Mouse (Mus musculus) kidney, adult 11 months (tissue): ENCODE measurements at regions not wholly inside any gene's neighbourhood (a gene's known extent, or its start where the extent isn't known, plus 50 kb on each side); places are given as distances from the start of the nearest gene placed in this dataset.

ENCODE experiments used
- DNase-seq: peaks from one replicate; pipeline ENCODE4 v3.0.0; 2022

DNA sequence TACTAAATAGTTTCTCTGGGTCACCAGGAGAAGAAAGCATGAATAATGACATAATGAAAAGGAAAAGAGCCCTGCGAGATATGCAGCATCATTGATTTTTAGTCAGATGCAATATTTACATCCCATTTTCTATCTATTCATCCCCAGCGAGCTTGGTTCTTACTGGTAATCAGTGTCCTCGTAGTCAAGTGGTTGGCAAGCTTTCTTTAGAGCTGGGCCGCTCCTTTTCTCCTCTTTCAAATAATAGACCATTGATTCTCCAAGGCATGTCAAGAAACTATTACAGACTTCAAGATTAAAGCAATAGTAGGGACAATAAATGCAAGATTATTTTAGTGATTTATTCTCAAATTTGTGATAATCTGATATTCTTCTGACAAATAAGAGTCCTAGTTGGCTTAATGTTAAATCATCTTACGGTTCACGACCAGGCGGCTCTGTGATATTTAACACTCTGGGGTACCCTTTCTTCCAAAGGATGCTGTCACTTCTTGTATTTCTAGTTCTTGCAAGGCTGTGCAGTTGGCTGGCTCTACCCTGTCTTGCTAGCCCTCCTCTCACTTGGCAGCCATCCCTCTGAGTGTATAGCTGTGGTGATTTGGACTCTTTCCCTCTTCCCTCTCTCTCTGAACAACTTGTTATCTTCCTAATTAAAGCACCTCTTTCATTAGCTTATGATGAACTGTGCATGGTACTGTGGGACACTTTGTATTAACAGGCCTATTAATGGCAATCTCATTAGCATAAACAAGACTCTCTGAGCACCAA lies 185.6 kb upstream of the Usp25 start:
- no peak for DNase-seq

DNA sequence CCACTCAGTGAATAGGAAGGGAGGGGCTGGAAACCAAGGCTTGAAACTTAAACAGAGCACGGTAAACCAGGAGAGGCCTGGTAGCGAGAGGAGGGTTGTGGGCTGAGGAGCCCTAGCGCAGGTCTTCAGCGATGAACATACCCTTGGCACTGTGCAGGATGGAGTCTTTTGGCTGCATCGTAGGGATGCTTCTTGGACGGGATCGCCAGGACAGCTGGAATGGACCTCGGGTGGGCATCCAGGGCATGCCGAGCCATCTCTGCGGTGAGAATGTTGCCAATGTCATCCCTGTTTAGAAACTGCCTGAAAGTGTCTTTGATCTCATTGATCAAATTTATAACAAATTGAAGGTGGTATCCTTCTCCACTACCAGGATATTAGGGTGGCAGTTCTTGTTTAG lies 192.2 kb upstream of the Usp25 start:
- DNase-seq: no peak

DNA sequence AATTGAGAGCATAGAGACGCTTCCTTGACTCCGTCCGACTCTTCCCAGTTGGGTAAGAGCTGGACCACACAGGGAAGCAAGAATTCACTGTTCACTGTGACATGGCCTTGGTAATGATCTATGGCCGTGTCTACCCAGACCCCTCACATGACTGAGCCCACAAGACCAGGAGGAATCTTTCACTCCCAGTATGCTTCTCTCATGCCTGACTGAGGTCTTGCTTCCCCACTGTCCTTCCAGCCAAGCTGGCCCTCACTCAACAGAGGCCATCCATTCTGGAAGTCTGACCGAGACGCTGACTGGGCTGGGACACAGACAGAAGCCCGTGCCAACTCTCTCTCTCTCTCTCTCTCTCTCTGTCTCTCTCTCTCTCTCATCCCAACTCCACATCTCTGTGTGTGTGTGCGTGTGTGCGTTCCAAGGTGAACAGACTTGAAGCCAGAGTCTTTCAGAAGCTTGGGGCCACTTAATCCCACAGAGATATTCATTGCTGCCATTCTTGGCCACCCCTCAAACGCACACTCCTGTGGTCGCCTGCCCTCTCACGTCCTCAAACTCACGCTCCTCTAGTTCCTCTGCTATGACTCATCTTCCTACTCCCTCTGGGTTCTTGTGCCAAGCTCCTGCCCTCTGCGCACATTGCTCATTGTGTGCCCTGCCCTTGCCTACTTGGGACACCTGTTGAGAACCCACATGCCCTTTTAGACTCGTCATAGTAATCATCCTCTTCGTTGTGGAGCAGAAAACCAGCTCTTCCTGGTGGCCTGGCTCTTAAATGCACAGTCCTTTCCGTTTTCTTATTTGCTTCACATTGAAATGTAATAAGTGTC lies 197.2 kb upstream of the Usp25 start:
- DNase-seq: no peak

DNA sequence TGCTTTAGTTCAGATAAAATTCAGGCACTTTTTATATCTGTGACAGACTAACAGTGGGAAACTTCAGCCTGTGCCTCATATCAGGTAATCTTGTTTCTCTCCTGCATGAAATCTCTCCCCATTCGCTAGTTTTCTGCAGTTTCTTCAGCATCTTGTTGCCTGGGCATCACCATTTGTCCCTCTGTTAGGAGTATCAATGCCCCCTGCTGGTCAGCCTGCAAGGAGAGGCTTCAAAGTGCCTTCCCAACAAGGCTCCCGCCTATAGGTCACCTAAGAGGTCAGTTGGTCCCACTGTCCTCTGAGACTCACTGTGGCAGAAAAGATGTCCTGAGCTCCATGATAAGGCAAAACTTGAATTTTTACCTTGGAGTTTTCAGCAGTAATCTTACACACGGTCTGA lies 209.8 kb upstream of the Usp25 start:
- peak; percentile 27 for DNase-seq

GRCm38 (mm10) chr16:76786405-76787155 lies 226.9 kb upstream of the Usp25 start:
- DNase-seq: peak; percentile 60

- DNase-seq: no peak
These were observed 230.8 kb upstream of the Usp25 start for GRCm38 (mm10) chr16:76782656-76783055.

GRCm38 (mm10) chr16:76775790-76776189 lies 237.7 kb upstream of the Usp25 start:
- DNase-seq: peak; percentile 22

DNA sequence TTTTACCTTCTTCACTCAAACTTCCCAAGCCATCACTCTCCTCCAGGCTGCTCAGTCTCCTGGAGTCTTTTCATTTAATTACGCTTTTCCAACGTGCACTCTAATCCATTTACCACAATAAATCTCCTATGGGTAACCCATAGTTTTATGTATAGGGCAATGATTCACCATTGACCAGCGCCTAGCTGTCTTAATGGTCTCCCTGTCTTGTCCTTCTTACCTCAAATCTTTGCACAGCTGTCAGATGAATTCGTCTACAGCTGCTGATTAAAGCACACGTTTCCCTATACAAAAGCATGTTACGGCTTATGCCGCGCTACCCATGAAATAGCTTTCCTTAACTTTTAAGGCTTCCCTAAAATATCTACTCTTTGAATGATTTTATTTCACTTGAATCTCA lies 239.5 kb upstream of the Usp25 start:
- no peak for DNase-seq

- no peak for DNase-seq
These were observed 240.0 kb upstream of the Usp25 start for GRCm38 (mm10) chr16:76773466-76773865.

DNA sequence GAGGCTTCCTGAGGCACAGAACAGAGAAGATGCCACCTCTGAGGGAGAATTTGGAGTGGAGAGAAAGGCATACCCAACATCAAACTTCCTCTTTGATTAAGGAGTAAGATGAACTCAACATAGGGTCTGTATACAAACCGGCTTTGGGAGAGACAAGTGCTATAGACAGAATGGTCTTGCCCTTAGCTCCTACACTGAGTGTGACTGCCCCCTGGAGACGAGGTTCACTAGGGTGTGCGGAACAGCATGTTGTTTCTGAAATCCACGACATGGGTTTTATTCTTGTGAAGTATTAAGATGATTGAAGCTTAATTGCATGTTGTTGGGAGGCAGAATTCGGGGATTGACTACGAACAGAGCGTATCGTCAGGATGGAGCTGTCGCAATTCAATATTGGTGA lies 244.9 kb upstream of the Usp25 start:
- DNase-seq: no peak

- DNase-seq: peak; percentile 15
These were observed 246.9 kb upstream of the Usp25 start for GRCm38 (mm10) chr16:76766636-76767035.

DNA sequence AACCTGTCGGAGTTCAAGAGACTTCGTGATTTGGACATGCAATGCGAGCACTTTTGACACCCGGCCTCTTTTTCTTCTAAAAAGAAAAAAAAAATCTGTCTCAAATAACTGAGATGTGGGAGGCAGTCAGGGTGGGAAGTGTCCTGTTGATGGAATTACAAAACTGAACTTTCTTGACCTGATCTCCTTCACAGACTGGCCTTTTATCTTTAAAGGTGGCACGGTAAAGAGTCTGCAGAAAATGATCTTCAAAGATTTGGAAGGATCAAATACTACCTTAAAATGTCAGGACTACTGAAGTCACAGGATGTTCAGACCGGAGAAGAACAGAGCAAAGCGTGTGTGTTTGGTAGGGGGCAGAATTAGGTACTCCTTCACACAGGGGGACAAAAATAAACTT lies 248.0 kb upstream of the Usp25 start:
- no peak for DNase-seq

DNA sequence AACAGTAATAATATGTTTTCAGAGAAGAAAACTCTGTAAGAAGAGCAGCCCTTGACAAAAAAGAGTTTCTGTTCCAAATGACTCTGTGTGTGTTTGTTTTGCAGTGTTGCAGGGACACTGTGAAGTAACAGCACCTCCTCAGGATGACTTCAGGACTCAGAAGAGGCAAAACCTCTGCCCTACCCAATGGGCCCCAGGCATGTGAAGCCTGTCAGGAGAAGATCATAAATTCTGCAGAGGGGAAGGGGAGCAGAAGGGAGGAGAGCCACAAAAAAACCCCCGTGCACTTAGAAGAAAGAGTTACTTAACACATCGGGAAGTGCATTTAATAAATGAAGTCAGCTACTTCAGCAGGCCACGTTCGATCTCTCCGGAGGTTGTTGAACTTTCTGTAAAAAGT lies 248.5 kb upstream of the Usp25 start:
- DNase-seq: no peak

GRCm38 (mm10) chr16:76762619-76763283 lies 250.8 kb upstream of the Usp25 start:
- peak; percentile 71 for DNase-seq

DNA sequence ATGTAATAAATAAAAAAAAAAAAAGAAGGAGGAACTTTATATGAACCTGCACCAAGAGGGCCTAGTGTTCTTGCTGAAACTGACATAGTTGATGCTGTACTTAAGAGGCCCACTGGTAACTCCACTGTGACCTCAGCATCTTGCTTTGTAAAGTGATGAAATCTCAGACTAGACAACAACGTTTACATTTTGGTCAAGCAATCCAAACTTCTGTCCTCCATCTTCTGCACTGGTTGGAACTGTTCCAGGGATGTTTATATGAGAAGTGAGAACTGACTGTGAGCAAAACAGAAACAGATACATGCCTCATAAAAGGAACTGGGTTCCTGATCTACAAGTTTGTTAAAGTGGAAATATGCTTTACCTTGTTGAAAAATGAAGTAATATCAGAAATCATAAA lies 251.7 kb upstream of the Usp25 start:
- no peak for DNase-seq

GRCm38 (mm10) chr16:76761004-76761403 lies 252.5 kb upstream of the Usp25 start:
- no peak for DNase-seq

- no peak for DNase-seq
These were observed 258.6 kb upstream of the Usp25 start for GRCm38 (mm10) chr16:76754871-76755270.

DNA sequence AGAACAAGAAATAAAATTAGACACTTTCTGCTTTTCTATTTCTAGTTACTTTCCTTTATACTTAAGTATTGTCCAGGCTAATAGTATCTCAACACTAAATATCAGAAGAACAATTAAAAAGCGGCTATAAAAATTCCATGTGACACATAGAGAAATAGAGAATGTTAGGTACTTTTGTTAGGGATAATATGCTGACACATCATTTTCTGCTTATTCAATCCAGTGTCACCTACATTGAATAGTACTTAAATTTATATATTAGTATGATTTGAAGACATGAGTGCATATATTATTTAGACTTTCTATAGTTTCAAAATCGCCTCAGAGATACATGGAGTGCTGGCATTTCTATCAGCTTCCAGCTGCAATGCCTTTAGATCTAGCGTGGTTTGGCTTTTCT lies 267.1 kb upstream of the Usp25 start:
- no peak for DNase-seq

GRCm38 (mm10) chr16:76741141-76741540 lies 272.4 kb upstream of the Usp25 start:
- no peak for DNase-seq

DNA sequence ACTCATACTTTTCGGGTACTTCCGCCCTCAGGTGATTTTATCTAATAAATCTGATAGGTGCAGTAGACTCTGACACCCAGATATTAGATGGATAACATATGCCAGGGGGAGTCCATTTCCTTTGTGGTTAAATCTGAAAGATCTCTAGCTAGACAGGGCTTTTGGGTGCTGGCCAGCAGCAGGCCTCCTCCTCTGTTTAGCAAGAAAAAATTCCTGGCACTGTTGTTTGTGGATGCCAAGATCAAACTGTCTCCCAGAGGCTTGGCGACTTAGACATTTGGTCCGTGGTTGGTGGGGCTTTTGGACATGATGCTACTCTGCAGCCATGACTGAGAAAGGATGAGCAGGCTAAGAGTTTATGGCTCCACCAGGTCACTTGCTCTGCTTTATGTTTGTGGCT lies 287.5 kb upstream of the Usp25 start:
- DNase-seq: no peak

- DNase-seq: no peak
These were observed 288.2 kb upstream of the Usp25 start for GRCm38 (mm10) chr16:76725271-76725670.

DNA sequence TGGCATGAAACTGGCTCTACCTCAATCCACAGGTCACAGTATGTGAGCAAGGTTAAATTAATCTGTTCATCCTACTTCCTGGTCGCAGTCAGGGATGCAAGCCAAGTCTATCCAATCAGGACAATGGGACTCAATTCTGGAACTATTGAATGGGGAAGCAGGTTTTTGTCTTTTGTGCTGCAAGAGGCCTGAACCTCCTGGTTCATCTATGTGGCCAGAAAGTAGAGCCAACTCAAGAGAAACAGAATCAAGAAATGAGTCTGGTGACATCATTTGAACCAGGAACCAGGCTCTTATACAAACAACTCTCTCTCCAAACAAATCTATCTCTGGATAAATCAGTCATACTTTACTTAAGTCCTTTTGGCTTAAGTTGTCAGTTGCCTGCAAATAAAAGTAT lies 294.7 kb upstream of the Usp25 start:
- DNase-seq: no peak

- DNase-seq: no peak
These were observed 295.4 kb upstream of the Usp25 start for GRCm38 (mm10) chr16:76718147-76718546.
